ENCODE assay signal across 11 mouse cellular contexts in the genomic region with DNA sequence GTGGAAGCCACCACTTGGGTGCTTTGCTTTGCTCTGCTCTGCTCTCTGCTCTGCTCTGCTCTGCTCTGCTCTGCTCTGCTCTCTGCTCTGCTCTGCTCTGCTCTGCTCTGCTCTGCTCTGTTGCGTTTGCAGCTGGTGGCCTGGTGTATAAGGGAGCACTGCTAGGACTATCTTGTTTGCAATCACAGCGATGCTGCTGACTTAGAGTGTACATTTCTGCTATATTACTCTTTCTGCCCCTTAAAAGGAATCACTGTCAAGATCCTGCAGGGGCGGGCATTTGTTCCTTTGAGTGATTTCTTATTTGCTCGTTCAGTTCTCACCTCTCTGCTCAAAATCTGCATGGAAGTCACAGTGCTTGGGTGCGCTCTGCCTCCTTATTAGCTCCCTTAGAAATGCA.
"Had no signal": no experiment of that assay in that cellular context is flagged by ENCODE, and none has a peak within 500 bp of the region (broad histone marks: within the 10 kb centered on the region; RNA-seq: fewer than 3 reads in every experiment).

No protein-coding gene starts in this region.

- H3K36me3 ChIP-seq: limb, embryonic 13.5 days; midbrain, embryonic 13.5 days; neural tube, embryonic 12.5 days had no signal

- DNase-seq: kidney, adult 8-10 months; kidney, postnatal 36 days; layer of hippocampus, adult 9-11 months; layer of hippocampus, postnatal 36 days; lung, adult 18-20 months; right cerebral cortex, postnatal 14 days had no signal

- H3K4me3 ChIP-seq: limb, embryonic 13.5 days; midbrain, embryonic 13.5 days; neural tube, embryonic 12.5 days had no signal

- H3K27me3 ChIP-seq: limb, embryonic 13.5 days; midbrain, embryonic 13.5 days; neural tube, embryonic 12.5 days had no signal

- H3K27ac ChIP-seq: limb, embryonic 13.5 days; liver, embryonic 14.5 days; midbrain, embryonic 13.5 days; neural tube, embryonic 12.5 days; stomach, postnatal 0 days had no signal
